Mouse (Mus musculus): ENCODE data around the gene Itga4.
A peak's percentile ranks its signal among the peaks of the same experiment; 100 is the strongest.

The Itga4 gene

DNA sequence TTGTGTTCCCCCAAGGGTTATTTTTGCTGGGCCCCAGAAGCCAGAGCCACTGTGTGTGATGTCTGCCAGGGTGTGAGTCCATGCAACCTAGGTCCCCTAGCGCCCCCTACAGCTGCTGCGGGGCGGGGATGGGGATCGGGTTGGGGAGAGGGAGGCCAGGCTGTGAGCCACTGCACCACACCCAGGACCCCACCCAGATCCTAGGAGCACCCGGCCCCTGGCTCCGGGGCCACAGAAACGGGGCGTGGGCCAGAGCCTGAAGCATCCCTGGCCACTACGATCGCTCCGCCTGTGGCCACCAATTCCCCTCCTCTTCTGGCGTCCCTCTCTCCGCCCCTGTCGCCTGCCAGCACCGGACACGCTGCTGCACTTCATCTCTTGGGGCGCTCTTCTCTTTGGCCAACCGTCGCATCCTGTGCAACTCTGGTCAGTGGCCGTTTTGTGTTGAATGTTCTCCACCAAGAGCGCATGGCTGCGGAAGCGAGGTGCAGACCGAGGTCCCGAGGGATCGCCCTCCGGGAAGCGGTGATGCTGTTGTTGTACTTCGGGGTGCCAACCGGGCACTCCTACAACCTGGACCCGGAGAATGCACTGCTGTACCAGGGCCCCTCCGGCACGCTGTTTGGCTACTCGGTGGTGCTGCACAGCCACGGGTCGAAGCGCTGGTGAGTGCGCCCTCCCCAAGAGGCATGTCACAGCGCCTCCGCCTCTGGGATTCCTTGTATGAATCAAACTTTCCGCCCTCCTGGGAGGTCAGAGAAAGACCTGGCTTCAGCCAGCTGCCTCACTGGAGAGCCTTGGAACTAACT, at the start of gene Itga4:
Itga4 (plus strand) TSS at position 235 of the 809 bp plus-strand sequence.
- peak; percentile 61 to 75 for DNase-seq

DNA sequence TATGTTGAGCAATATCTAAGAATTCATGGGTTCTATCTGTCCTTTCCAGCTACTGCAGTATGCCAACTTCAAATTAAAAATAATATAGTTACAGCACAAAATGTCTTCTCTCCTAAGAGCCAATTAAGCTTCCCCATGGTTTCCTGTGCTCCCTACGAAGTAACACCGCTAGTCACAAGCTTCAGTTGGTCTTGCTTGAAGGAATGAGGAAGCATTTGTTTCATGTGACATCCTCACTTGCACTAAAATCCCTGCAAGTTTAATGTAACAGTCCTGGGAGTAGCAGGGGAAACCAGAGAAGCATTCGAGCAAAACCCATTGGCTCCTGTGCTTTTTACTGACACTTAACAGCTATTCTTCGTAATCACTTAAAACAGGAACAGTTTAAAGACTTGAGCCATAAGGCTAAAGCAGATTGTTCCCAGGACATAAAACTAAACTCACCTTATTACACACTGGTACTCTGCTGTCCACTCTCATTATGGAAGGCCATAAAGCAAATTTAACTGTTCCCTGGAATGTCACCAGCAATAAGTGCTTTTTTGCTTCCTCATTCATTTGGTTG, 49.0 kb upstream of the Itga4 start:
- DNase-seq: no peak

DNA sequence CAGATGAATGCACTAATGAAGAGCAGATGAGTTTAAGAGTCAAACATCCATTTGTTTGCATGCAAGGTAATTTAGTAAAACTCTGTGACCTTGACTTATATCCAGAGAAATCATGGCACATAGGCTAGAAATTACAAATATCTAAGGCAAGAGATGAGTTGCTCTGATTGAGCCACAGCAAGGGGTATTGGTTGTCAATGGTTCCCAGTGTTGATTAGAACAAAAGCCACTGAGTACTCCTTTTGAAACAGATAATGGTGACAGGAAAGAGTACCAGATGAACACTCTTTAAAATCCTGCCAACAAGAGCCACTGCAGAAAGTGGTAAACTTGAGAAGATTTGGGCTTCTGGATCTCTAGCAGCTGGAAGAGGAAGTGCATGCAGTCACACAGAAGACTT, 40.2 kb upstream of the Itga4 start:
- DNase-seq: no peak

DNA sequence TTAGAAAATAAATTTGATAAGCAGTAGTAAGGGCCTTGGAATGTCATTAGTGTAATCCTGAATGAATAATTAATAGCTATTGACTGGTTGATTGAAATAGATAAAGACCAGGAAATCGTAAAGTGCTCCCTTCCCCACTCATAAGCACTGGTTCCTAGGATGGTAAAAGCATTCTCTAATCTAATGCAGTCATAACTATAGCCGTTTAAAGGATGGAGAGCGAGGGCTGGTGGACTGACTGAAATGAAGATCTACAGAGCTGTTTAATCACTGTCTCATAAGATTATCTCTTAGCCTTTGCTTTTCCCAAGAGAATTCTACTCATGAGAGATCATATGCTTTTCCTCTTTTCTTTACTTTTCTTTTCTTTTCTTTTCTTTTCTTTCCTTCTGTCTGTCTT, 39.7 kb upstream of the Itga4 start:
- no peak for DNase-seq

DNA sequence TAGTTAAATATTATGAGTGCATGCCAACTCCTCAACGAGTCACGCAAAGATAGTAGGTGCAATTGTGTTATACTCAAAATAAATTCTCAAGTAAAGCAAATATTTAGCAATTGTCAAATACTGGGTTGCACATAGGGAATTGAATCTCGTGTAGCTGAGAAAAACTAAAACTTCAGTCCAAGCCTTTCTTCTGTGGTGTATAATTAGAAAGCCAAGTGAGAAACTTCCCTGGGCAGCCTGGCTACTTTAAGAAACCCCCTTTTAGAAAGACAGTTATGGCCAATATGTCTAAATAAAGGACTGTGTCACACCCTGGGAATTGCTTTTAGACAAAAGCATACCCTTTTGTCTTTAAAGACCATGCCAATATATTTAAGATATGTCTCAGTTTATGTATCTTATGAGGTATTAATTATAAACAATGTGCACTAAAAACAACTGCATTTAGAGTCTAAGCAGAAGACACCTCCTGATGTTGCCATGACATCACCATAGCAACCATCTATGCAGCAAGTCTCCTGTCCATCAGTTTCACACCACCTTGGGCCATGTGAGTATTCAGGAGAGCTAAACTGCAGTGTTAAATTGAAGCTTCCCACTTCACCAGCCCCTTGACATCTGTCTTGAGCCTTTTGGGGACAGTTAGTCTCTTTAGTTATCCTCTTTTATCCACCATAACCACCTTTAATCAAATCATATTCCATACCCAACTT, 30.4 kb upstream of the Itga4 start:
- DNase-seq: no peak

DNA sequence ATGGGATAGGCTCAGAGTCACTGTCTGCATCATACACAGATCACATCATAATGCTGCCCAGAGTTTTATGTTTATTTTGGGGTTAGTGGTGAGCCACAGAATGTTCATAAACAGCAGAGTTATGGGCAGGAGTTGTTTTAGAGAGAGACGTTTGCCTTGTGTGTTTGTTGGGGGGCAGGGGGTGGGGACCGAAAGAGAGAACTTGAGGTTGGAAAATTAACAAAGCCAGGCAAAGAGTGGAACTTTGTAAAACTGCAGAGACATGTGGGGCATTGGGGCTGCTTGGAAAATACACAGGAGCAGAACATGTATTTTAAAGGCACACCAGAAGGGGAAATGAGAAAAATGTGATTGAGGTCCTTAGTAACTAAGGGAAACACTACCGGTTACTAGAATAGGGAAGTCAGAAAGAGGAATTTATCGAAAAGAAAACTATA, 27.4 kb upstream of the Itga4 start:
- no peak for DNase-seq

DNA sequence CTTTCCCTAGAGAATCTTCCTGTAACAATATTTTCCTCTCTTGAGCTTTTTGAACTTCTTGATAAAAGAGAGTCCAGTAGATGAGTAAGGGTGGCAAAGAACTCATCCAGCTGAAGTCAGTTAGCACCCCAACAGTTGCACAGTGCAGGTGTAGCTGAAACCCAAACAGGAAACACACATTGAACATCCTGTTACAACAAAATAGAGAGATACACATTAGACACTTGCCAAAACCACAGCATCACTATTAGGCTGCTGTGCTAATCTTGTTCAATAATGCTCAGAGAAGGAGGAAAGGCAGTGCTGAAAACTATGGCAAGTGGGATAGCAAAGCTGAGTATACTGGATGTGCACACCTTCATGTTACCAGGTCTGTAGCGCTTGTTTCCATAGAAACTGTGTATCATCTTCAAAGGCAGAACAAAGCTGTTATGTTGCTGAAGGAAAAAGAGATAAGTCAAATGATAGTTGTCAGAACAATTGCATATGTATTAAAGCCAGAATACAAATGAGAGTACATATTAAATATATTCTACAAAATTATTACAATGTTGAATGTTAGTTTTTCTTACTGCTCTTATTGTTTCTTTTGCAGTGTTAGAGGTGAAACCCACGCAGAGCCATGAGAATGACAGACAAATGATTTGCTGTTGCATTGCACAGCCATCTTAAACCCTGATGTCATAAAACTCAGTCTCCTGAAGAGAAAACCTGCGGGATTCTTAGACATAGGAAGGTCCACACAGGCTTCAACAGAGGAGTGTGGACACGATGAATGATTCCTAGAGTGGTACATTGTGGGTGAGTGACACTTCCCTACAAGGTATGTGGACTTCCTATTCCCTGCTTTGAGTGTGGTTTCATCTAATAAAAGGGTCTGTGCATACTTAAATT, 23.9 kb upstream of the Itga4 start:
- no peak for DNase-seq

DNA sequence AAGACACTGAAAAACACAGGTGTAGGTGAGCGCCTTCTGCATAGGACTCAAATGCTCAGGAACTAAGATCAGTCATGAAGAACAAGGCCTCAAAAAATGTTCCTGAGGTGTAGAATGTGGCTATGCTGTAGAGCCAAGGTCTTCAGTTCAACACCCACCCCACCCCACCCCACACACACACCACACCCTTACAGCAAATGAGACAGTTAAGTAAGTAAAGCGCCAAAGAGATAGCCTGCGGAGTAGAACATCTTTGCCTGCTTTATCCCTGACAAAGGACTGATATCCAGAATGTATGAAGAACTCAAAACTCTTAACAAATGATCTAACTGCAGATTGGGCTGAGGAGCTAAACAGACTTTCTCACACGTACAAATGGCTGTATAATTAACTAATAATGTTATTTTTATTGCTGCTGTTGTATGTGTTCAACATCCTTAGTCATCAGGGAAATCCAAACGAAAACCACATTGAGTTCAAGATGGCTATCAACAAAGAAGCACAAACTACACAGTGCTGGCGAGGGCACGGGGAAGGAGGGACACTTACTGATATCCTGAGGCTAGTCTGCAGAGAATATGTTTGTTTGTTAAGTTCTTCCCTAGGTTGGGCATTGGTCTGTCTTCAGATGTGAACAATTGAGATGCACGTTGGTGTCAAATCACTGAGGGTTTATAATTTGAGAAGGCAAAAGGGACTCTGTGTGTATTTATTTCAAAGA, 19.3 kb upstream of the Itga4 start:
- no peak for DNase-seq

DNA sequence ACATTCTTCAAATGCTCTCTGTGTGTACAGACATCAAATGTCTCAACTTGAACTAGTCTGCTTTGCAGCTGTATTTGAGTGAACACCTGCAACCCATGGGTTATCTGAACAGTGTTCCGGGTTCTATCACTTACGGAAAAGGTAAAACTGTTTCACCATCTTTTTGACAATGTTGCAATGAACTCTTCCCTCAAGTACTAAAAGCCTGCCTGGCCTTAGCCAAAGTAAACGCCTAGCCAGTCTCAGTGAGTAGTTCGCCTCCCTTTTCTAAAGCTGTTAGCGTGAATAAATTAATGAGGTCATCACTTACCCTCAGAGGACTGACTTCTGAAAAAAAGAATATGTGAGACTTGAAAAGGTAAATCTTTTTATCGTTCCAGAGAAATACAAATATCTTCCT, 18.0 kb upstream of the Itga4 start:
- no peak for DNase-seq

DNA sequence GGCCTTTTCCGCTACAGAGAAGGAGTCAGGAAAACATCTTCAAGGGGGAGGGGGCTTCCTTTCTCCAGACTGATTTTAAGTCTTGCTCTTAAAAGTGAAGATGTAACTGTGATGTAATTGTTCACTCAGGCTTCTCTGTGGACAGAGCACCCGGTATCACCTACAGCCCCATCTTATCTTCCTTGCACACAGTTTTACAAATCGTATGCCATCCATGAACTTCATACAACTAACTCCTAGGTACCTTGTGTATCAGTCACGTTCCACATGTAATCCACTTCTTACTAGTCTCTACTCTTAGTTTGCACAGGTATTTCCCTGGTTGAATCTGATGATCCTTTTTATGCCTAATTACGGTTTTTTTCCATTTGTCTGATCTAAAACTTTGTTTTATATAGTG, 10.9 kb upstream of the Itga4 start:
- no peak for DNase-seq

DNA sequence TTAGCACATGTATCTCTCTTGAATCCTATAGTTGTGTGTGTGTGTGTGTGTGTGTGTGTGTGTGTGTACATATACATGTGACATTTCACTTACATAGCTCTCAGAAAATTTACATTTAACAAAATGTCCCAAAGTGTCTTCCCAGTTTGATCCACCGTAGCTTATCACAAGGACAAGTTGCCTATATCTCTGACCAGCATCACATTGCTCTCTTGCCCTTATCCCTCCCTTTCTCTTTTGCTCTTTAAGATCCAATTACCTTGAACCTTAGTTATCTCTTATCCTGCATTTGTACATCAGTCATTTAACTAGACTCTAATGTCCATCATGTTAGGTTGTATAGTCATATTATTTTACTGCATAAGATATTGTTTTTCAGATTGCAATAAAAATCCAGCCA, 10.5 kb upstream of the Itga4 start:
- DNase-seq: no peak

DNA sequence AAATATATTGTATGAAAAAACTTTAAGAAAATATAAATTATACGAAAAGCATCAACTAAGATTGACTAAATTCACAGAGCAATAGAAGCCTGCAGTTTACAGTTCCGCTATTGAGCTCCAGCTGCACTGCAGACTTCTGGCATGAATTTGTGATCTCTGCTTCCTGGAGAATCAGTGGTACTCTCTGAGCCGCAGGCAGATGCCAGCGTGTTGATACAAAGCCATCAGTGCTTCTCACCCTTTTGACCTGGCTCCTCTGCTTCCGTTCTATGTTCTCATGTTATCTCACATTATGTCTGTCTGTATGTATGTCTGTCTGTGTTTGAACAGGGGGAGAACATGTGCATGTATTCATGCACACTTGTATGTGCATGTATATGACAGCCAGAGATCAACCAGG, 6.9 kb upstream of the Itga4 start:
- no peak for DNase-seq

DNA sequence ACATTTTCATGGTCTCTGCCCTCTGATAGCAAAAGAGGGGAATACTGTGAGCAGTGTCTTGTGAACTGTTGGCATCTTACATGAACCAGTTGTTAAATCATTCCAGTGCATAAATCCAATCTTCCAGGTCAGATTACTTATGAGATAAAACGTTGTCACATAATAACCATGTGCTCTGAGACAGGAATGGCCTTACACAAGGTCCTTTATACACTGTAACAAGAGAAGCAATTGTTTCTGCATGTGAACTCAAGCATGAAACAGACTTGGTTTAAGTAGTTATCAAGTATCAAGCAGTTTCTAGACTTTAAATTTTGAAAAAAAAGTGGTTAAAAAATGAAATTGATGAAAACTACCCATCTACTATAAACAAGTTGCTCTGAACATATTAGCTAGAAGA, 4.7 kb upstream of the Itga4 start:
- no peak for DNase-seq

DNA sequence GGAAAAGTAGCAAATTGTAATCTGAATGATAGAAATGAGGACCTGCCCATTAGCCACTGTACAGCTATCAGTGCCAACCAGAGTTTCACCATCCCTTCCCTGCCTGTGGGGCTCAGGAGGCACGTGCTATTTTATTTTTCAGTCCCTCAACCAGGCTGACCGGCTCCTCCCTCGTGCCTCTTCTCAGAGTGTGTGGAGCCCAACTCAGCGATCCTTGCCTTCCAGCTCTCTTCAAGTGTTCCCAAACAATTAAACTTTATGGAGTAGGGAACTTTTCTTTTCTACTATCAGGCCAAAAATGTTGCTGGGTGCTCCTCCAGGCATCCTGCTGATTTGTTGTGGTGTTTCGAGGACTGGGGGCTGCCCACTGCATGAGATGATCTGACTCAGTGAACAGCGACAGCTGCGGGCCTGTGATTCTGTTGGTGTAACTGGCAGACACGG, 1.4 kb upstream of the Itga4 start:
- DNase-seq: no peak

DNA sequence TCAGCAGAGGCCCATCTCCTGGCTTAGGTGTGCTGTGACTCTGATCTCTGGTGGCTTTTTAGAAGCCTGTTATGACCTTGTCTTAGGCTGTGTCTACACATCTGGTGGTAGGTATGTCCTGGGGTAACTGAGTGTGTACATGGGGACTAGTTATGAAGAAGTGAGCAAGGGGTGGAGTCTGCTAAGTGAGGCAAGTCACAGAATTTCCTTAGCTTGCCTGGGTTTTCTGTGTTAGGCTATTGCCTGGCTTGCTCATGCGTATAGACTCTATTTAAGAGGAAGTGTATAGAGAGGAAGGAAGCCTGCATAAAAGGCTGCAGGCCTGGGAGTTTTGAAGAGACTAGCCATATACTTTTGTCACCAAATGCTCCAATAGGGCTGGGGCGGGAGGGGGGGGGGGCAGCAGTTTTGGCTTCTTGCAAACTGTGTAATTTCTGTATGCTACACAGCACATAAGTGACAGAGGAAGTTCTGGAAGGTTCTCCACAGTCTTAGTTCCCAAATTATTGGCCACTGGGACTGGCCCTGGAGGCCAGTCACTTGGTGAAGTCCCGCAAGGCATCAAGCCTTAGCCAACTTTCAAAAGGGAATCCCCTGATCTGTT, 536 bp upstream of the Itga4 start:
- peak; percentile 38 to 40 for DNase-seq

DNA sequence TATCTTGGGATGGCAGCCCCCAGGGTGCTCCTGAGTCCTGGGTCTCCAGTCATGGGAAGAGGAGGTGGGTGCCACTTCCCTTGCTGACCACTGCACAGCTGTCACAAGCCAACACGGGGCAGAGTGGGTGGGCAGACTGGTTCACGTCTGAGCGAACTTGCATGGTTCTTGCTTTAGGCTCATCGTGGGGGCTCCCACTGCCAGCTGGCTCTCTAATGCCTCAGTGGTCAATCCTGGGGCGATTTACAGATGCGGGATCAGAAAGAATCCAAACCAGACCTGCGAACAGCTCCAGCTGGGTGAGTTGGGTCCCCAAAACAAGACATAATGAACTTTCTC, 744 bp downstream of the Itga4 start:
- DNase-seq: no peak

DNA sequence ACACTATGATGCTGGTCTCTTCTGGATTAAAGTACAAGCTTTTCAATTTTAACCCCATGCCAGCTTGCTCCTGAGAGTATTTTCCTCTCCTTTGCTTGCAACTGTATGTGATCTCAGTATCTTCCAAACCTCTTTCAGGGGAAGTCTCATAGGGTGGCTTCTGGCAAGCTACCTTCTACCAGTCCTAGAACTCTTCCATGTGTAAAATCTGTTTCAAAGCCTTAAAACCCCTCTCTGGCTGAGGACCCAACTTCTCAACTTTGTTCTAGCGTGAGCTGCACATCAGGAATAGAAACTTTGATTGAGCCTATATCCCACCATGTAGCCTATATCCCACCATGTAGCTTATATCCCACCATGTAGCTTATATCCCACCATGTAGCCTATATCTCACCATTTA, 1.1 kb downstream of the Itga4 start:
- no peak for DNase-seq

DNA sequence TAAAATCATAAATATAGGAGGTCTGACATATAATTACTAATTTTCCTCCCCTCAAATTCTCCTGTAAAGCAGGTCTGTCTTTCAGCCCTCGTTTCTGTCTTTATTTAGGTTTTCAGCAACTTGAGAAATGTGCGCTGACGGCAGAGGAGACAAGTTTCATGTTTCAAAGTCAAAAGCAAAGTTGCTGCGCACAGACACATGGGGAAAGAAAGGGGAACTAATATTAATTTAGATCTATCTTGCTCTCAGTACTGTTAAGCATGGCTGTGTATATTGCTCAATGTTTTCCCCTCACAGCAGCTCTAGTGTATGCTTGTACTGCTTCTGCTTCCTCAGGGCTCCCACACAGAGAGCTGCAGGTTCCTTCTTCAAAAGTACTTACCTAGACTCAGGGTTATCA, 1.7 kb downstream of the Itga4 start:
- peak in 1 of 2 experiments; percentile 9 for DNase-seq

DNA sequence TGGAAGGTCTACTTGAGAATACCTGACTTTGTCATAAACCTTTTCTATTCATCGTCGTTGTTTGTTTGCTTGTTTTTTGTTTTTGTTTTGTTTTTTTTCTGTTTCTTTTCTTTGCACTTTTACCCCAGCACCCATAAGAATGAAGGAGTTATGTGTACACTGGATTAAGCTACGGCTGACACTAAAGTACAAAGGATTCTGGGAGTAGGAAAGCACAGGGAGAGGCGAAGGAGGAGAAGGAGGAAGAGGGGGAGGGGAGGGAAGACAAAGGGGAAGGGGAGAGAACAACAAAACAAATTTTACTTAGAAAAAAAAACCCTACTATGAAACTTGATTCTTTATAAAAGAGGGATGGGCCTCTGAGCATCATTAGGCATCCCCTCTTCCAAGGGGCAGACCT, 2.2 kb downstream of the Itga4 start:
- no peak for DNase-seq

DNA sequence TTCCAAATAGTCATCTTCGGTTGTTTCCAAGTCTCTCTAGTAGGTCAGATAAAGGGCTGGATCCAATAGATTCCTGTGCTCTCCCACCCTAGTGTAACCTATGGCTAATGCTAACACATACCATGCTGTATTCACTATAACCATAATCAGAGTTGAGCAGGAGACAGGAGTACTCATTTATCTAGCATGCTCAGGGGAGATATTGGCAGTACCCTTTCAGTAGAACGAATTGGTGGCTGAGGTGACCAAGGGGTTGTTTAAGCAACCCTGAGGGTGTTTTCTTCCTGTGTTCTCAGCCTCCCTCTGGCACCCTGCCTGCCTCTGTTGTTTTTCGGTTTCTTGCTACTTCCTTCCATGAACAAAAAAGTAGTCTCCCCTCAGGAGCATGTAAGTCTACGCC, 4.1 kb downstream of the Itga4 start:
- peak; percentile 11 to 35 for DNase-seq

DNA sequence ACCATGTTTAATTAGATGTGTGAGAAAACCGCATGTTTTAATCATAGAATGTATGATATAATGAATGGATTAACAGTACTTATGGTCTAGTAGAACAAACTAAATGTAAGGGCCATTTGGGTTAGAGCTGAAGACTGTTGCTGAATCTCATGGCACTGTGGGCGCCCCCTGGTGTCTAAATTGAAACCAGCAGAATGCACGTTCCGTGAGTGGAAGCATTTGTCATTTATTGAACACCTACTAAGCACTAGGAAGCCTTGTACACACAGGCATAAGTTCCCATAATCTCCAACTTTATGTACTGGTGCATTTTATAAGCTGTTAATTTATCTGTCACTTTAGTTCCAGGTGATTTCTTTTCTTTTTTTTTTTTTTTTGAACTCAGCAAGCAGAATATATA, 10.4 kb downstream of the Itga4 start:
- peak; percentile 53 to 56 for DNase-seq

DNA sequence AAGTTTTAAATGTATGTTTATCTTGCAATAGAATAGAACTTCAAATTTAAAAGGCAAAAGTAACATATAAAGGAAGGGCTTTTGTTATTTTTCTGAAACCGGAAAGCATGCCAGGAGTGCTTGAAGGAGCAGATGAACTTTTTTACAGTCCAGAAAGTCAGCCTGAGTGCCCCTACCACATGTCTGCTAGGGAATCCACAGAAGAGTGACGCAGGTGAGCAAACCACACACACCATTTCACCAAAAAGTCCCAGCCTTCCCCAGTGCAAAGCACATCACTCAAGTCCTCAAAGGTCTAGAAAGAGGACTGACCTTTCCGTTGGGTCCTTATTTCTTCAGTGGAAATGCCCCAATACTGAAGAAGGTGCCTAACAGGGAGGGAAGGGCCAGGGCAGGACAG, 11.3 kb downstream of the Itga4 start:
- no peak for DNase-seq
